Mouse (Mus musculus) heart, postnatal 0 days (tissue): ENCODE data around the gene Slc31a2. TPM values are rescaled to one million over a fixed set of nuclear protein-coding genes. Genes with fewer than 3 reads are reported as not detected.

ENCODE experiments used
- ATAC-seq: fragments of 200-750 bp; cut with Nextera tagmentation; 2 replicates; pipeline ENCODE4 v1.8.0; 2017; ENCODE audit warnings: low read depth, moderate number of reproducible peaks, moderate library complexity; ENCODE audit not compliant: insufficient read depth
- DNase-seq: peaks from one replicate; pipeline ENCODE4 v3.0.0-alpha.2; 2016; ENCODE audit warnings: low spot score
- H3K27ac ChIP-seq: fragments of 300-500 bp; sonication (generic); 2 replicates; pipeline ENCODE4 v1.5.1; 2014; ENCODE audit warnings: low read depth, mild to moderate bottlenecking
- H3K27me3 ChIP-seq: fragments of 300-500 bp; sonication (generic); 2 replicates; pipeline ENCODE4 v1.6.1; 2014; ENCODE audit warnings: low read length, mixed read lengths; ENCODE audit not compliant: control insufficient read depth, insufficient read depth
- H3K36me3 ChIP-seq: fragments of 300-500 bp; sonication (generic); replicated peaks from 2 replicates; pipeline ENCODE4 v1.6.1; 2014; ENCODE audit warnings: low read length, mixed read lengths; ENCODE audit not compliant: control insufficient read depth, insufficient read depth
- H3K4me1 ChIP-seq: fragments of 300-500 bp; sonication (generic); 2 replicates; pipeline ENCODE4 v1.6.1; 2014; ENCODE audit warnings: antibody characterized with exemption; ENCODE audit not compliant: control insufficient read depth, insufficient read depth
- H3K4me2 ChIP-seq: fragments of 300-500 bp; sonication (generic); 2 replicates; pipeline ENCODE4 v1.6.1; 2014; ENCODE audit warnings: low read depth, mild to moderate bottlenecking, low read length, moderate library complexity
- H3K4me3 ChIP-seq: fragments of 300-500 bp; sonication (generic); 2 replicates; pipeline ENCODE4 v1.5.1; 2014; ENCODE audit warnings: low read depth, low read length
- H3K9ac ChIP-seq: fragments of 300-500 bp; sonication (generic); replicated peaks from 2 replicates; pipeline ENCODE4 v1.6.1; 2014; ENCODE audit warnings: low read depth, low read length, mixed read lengths
- H3K9me3 ChIP-seq: fragments of 300-500 bp; sonication (generic); replicated peaks from 2 replicates; pipeline ENCODE4 v1.6.1; 2016; ENCODE audit warnings: low read length; ENCODE audit not compliant: control insufficient read depth
- CTCF ChIP-seq: IDR thresholded peaks from 2 replicates; pipeline ENCODE4 v1.5.1; 2016; ENCODE audit warnings: antibody characterized with exemption, control low read depth, low read depth
- EP300 ChIP-seq: IDR thresholded peaks from 2 replicates; pipeline ENCODE4 v1.6.1; 2016; ENCODE audit warnings: antibody characterized with exemption, low read depth
- WGBS: fragments of 180-500 bp; shearing (Covaris S2); extraction: QIAGEN DNeasy Blood & Tissue Kit; methylation state at CpG from one replicate; pipeline ENCODE4 v1.1.7; 2014; 5-methylcytosine and 5-hydroxymethylcytosine counted together
- polyA plus RNA-seq: library from polyadenylated mRNA; unstranded; fragments of >200 nt; fragmentation: Nextera tagmentation; extraction: Ambion mirVana; gene quantifications from 2 replicates; pipeline ENCODE4 v1.2.1, GENCODE M21; 2015
- total RNA-seq: library from RNA; depleted of rRNA; stranded (reverse); fragments of >200 nt; gene quantifications from 2 replicates; pipeline ENCODE4 v1.2.3, GENCODE M21; 2014; ENCODE audit warnings: low replicate concordance

Gene Slc31a2
- total and polyA plus RNA-seq, 2 experiments from 2014 or later: 15.6 to 33.2 TPM

GRCm38 (mm10) chr4:62240586-62240985, 21.8 kb upstream of the Slc31a2 start:
- TF ChIP-seq EP300 (no peak), CTCF (no peak)
- H3K27me3 ChIP-seq: no peaks in the 10 kb centered on the region
- 61% methylated on average over 6 of the region's 6 CpGs for WGBS
- no peak overlapping the region for H3K9ac ChIP-seq
- no peak for DNase-seq
- no peak overlapping the region for H3K27ac ChIP-seq
- H3K36me3 ChIP-seq: no peaks in the 10 kb centered on the region
- no peak overlapping the region for H3K4me3 ChIP-seq
- no peaks in the 10 kb centered on the region for H3K4me1 ChIP-seq
- no peak for ATAC-seq
- H3K4me2 ChIP-seq: no peak overlapping the region
- H3K9me3 ChIP-seq: no peaks in the 10 kb centered on the region

GRCm38 (mm10) chr4:62248328-62248727, 14.0 kb upstream of the Slc31a2 start:
- Histone ChIP-seq H3K27ac (no peak overlapping the region), H3K4me3 (no peak overlapping the region), H3K4me1 (no peaks in the 10 kb centered on the region), H3K36me3 (no peaks in the 10 kb centered on the region), H3K4me2 (no peak overlapping the region), H3K9ac (no peak overlapping the region), H3K9me3 (no peaks in the 10 kb centered on the region), H3K27me3 (no peaks in the 10 kb centered on the region)
- no peak for DNase-seq
- TF ChIP-seq EP300 (no peak), CTCF (no peak)
- 25% methylated on average over 4 of the region's 4 CpGs for WGBS
- ATAC-seq: no peak

- no peak overlapping the region for H3K27ac ChIP-seq
- no peaks in the 10 kb centered on the region for H3K27me3 ChIP-seq
- ATAC-seq: no peak
- no peak overlapping the region for H3K4me2 ChIP-seq
- no peak for DNase-seq
- no peak overlapping the region for H3K4me3 ChIP-seq
- no peaks in the 10 kb centered on the region for H3K9me3 ChIP-seq
- no peaks in the 10 kb centered on the region for H3K36me3 ChIP-seq
- 37% methylated on average over 3 of the region's 3 CpGs for WGBS
- H3K9ac ChIP-seq: no peak overlapping the region
- TF ChIP-seq EP300: no peak
- TF ChIP-seq CTCF: no peak
- H3K4me1 ChIP-seq: no peaks in the 10 kb centered on the region
Observed at GRCm38 (mm10) chr4:62250896-62251544, 11.3 kb upstream of the Slc31a2 start.

- 68% methylated on average over 4 of the region's 4 CpGs for WGBS
- no peak for TF ChIP-seq CTCF
- TF ChIP-seq EP300: no peak
- DNase-seq (no peak), ATAC-seq (no peak)
- Histone ChIP-seq H3K9ac (no peak overlapping the region), H3K36me3 (no peaks in the 10 kb centered on the region), H3K9me3 (no peaks in the 10 kb centered on the region), H3K27ac (no peak overlapping the region), H3K4me1 (no peaks in the 10 kb centered on the region), H3K4me3 (no peak overlapping the region), H3K4me2 (no peak overlapping the region), H3K27me3 (no peaks in the 10 kb centered on the region)
Observed at GRCm38 (mm10) chr4:62251776-62252175, 10.6 kb upstream of the Slc31a2 start.

GRCm38 (mm10) chr4:62254551-62254950, 7.8 kb upstream of the Slc31a2 start:
- no peak for TF ChIP-seq EP300
- Histone ChIP-seq H3K9ac (no peak overlapping the region), H3K9me3 (no peaks in the 10 kb centered on the region), H3K4me3 (no peak overlapping the region), H3K4me2 (no peak overlapping the region), H3K27me3 (no peaks in the 10 kb centered on the region), H3K4me1 (no peaks in the 10 kb centered on the region), H3K36me3 (no peaks in the 10 kb centered on the region), H3K27ac (no peak overlapping the region)
- ATAC-seq (no peak), DNase-seq (no peak)
- WGBS: 46% methylated on average over 8 of the region's 8 CpGs

GRCm38 (mm10) chr4:62256931-62257330, 5.4 kb upstream of the Slc31a2 start:
- H3K27ac ChIP-seq: no peak overlapping the region
- H3K4me2 ChIP-seq: no peak overlapping the region
- TF ChIP-seq EP300: no peak
- TF ChIP-seq CTCF: no peak
- no peaks in the 10 kb centered on the region for H3K36me3 ChIP-seq
- H3K9me3 ChIP-seq: no peaks in the 10 kb centered on the region
- ATAC-seq (no peak), DNase-seq (peak; percentile 18)
- no peak overlapping the region for H3K4me3 ChIP-seq
- no peaks in the 10 kb centered on the region for H3K4me1 ChIP-seq
- no peaks in the 10 kb centered on the region for H3K27me3 ChIP-seq
- 22% methylated on average over 8 of the region's 8 CpGs for WGBS
- no peak overlapping the region for H3K9ac ChIP-seq
